Mouse (Mus musculus) naive thymus-derived CD4-positive, alpha-beta T cell, adult 2 months (primary cell): ENCODE measurements around the gene Wscd2.

Source experiments
- DNase-seq: peaks from one replicate; pipeline ENCODE4 v3.0.0-alpha.2; 2011; ENCODE audit warnings: low read depth

The Wscd2 gene

DNA sequence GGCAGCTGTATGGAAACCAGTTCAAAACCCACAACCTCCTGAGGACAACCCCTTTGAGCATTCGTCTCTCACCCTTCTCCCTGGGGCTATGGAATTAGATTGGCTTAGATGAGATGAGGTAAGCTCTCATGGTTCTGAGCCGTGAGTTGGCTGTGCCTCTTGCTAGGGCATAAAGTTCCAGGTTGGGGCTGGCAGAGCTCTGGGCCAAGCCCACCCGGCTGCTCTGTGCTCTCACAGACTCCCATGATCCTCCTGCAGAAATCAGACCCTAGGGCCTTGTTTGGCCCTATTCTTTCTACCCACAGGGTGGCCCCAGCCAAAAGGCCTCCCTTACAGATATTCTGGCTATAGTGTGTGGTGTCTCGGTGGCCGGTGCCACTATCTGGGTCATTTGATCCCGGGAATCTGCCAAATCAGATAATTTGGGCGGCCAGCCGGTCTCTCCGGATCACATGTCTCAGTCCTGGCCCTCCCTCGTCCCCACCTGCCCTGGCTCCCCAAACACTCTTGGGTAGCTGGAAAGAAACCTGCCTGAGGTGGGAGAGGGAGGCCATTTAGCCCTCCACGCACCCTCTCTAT is 4.5 kb upstream of the Wscd2 start:
- DNase-seq = no peak

- DNase-seq = no peak
Observed at GRCm38 (mm10) chr5:113487879-113488278, 2.3 kb upstream of the Wscd2 start.

DNA sequence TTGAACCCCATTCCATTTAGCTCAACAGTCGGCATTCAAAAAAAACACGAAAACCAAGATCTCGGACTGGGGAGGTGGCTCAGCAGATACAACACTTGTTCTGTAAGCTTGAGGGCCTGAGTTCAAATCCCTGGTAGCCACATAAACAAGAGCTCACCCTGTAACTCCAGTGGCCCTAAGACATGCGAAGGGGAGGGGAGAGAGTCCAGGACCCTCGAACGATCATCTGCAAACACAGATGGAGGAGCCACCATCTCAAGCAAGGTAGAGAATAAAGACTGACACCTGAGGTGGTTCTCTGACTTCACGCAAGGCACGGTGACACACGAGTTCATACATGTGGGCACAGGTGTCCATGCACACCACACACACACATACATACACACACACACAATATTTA is 516 bp upstream of the Wscd2 start:
- no peak for DNase-seq

DNA sequence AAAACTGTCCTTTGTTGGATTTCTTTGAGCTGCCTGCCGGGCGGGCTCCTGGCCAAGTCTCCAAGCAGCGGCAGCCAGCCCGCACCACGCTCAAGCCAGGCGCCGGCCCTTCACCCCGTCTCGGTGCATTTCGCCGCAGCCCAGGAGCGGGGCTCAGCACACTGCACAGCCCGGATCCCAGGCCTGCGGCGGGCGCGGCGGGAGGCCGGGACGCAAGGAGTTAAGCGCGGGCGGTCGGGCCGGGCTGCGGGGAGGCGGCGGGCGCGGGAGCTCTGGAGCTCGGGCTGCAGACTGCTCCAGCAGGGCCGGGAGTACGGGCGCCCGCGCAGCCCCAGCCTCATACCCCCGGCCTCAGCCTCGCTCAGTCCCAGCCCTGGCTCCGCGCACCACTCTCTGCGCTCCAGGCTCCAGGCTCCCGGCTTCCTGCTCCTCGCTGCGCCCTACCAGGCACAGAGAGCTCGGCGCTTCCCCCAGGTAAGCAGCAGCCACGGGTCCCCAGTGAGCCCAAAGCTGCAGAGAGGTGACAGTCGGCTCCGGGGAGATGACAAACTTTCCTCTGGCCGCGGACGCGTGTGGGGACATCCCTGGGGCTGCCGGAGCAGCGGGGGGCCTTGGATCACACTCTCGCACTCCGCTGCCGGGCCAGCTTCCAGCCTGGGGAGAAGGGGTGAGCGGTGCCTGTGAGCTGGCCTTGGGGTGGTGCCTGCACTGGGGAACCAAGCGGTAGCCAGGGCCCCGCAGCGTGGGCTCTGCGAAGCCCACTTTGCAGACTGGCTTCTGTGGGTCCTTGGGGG is 531 bp downstream of the Wscd2 start:
- no peak for DNase-seq

- no peak for DNase-seq
Observed at GRCm38 (mm10) chr5:113491552-113491951, 1.4 kb downstream of the Wscd2 start.

GRCm38 (mm10) chr5:113491988-113492387 is 1.9 kb downstream of the Wscd2 start:
- no peak for DNase-seq

DNA sequence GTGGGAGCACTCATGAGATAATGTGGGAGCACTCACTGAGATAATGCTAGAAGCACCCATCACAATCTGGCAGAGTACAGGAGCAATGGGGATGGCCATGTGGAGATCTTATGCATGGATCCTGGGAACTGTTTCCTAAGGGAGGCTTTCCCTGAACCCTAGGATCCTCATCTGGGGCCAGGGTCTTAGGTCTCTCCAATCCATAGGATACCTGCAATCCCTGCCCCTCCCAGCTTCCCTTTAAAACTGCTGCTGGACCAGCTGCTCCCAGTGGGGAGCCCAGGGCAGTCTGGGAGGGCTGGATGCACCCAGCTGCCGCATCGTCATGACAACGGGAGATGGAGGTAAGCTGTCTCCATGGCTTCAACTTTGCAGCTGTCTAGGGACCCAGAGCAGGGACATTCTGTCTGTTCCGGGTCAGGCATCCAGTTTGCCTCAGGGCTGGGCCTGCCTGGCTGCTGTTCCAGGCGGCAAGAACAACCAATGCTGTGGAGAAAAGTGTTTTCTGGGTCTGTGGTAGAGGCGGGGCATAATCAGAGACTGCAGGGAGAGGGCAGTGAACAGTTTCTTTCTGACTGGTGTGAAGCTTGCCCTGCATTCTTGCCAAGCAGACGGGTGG is 2.4 kb downstream of the Wscd2 start:
- DNase-seq = no peak

DNA sequence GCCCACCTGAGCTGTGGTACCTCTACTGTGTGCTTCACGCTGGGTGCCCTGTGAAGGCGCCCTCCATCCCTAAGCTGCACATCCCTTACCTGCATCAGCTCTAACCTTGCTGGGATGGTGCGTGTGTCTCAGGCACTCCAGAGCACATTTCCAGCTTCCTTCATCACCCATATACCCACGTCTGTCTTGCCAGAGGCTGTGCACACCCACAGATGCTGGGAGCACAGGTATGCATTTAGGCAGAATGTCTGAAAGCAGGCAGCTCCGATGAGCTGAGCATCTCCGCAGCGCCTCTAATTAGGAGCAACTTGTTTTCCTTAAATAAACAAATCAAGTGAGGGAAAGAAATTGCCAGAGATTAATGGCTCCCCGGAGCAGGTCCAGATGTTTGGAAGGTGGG is 3.9 kb downstream of the Wscd2 start:
- DNase-seq = no peak

- no peak for DNase-seq
Observed at GRCm38 (mm10) chr5:113496926-113497325, 6.8 kb downstream of the Wscd2 start.

DNA sequence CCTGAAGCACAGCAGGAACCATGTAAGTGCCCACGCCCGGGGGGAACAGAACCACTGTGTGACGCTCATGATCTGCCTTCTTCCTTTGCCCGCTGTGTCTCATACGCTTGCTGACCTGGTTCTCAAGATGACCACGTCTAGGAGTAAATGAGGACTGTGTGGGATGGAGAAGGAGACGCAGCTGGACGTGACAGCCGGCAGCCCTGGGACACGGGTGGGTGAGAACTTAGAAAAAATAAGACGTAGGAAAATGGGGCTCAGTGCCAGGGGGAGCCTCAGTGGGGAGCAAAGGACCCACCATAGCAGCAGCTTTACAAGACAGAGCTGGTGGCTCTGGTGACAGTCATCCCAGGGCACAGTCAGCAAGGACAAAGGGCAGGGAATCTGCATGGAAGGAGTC is 9.3 kb downstream of the Wscd2 start:
- DNase-seq = no peak

DNA sequence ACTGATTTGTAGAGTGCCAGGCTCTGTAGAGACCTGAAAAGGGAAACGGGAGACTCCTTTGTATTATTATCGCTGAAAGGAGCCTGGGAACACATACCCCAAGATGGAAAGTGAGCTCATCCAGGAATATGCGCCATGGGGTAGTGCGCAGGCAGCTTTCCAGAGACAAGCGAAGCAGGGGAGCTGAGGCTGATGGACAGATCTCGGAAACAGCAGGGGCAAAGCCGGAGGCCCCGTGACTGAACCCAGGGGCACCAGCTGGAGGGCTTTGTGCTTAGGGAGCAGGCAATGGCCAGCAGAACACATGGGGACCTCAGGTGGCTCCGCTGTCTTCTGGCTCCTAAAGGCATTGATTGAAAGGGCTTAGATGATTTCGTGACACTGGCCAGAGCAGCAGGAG is 13.1 kb downstream of the Wscd2 start:
- DNase-seq = no peak

DNA sequence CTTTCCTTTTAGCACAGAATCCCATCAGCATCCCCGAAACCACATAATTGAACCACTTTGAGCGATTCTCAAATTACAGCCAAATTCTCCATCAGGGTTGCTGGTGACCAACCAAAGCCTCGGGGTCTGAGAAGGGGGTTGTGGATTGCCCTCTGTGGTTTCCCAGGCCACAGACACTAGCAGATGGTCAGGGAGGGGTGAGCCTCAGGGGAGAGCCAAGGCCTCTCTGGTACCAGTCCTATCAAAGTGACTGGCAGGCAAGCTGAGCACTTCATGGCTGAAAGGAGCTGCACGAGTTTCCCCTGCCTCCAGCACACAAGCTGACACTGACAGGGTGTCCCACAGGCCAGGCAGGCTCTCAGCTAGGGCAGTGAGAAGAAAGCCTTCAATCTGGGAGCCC is 14.5 kb downstream of the Wscd2 start:
- no peak for DNase-seq

GRCm38 (mm10) chr5:113506065-113506464 is 15.9 kb downstream of the Wscd2 start:
- peak; percentile 17 for DNase-seq

- DNase-seq = no peak
Observed at GRCm38 (mm10) chr5:113506779-113507178, 16.6 kb downstream of the Wscd2 start.

- DNase-seq = no peak
Observed at GRCm38 (mm10) chr5:113509167-113509566, 19.0 kb downstream of the Wscd2 start.

DNA sequence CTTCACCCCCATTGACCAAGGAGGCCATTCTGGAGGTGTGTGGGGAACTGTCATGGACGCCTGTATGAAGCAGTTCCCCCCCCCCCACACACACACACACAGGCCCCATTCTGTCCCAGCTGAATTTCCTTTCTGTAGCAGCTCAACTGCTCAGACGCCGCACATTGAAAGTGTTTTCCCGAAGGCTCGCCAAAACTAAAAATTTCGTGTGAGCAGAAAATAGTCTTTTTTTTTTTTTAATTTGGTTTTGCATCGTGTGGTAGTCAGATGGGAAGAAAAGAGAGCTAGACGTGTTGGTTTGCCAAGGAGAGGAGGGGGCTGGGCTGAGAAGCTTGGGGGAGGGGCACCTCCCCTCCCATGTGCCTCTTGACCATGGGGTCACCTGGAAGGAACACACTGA is 23.5 kb downstream of the Wscd2 start:
- DNase-seq = no peak

DNA sequence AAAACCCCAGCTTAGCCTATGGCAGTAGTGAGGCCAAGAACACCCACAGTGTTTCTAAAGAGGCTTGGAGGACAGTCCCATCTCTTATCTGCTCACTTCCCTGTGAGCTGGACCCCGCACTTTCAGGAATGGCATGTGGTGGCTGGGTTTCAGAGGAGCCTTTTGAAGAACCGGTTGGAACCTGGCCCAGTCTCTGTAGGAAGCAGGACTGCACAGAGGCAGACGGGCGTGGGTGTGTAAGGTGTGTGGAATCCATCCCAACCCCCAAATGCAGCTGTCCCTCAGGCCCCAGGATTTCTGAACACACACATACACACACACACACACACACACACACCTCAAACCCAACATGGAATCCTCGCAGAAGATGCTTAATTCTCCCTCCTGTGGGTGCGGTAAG is 23.9 kb downstream of the Wscd2 start:
- no peak for DNase-seq

GRCm38 (mm10) chr5:113516119-113516872 is 26.2 kb downstream of the Wscd2 start:
- no peak for DNase-seq

DNA sequence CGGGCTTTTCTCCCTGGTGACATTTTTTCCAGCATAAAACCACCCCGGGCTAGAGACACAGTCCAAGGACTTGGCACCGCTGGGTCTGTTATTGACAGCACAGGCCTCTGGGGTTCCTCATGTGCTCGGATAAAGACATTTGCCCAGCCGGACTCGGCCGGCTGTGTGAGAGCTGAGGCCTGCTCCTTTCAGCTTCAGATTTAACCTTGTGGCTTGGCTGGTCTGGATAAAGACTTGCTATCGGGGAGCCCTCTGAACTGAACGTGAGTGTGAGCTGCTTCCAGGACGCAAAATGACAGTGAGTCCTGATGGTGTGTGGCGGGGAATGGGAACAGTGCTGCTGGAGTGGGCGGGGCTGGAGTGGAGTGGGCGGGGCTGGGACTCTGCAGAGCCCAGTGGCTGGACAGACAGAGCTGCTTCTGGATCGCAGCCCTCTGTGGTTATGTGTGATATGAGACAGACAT is 26.8 kb downstream of the Wscd2 start:
- no peak for DNase-seq

- no peak for DNase-seq
Observed at GRCm38 (mm10) chr5:113517387-113517786, 27.3 kb downstream of the Wscd2 start.

DNA sequence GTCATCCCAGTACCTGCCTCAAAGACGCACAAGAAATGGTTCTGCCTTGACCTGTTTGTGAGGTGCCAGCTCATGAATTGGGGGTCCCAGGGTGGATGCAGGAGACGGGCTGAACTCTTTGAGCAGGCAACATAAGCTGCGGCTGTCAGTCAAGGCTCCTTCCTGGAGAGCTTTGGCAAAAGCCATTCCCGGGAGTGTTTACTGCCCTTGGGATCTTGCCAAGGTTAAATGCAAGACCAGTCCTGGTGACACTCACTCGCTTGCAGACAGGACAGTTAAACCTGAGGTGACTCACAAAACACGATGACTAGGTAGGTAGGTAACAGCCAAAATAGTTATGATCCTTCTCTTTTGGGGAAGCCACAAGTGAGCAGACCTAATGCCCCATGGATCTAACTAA is 30.9 kb downstream of the Wscd2 start:
- no peak for DNase-seq

- peak; percentile 60 for DNase-seq
Observed at GRCm38 (mm10) chr5:113538826-113539225, 48.7 kb downstream of the Wscd2 start.

GRCm38 (mm10) chr5:113539438-113539837 is 49.3 kb downstream of the Wscd2 start:
- DNase-seq = peak; percentile 64
